Mouse (Mus musculus): ENCODE data around the gene Gpbar1.
"Not testable (repeated sequence)": the region's sequence is repeated elsewhere in the genome, so short reads cannot be mapped to it uniquely, and the experiment has no call there.

Gene Gpbar1

GRCm38 (mm10) chr1:74321396-74321795 lies 43.0 kb downstream of the Gpbar1 start:
- DNase-seq (ENCODE audit: low read depth, low spot score) = no peak

DNA sequence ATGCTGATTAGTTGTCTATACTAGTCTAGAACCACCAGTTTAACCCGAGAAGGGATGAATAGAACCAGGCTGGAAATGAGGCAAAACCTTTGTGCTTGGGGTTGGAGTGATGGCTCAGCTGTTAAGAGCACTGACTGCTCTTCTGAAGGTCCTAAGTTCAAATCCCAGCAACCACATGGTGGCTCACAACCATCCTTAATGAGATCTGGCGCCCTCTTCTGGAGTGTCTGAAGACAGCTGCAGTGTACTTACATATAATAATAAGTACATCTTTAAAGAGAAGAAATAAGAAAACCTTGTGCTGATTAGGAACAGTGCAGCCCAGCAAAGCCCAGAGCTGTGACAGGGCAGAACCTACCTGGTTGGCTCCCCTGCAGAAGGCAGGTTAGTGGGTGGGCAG lies 48.6 kb downstream of the Gpbar1 start:
- DNase-seq (ENCODE audit: low read depth, low spot score) = not testable (repeated sequence)
